Mouse (Mus musculus) erythroblast, embryonic 14.5 days (primary cell): ENCODE data around the gene Dst.

Source experiments
- GATA1 ChIP-seq: IDR thresholded peaks from 2 replicates; pipeline ENCODE4 v1.6.1; 2012; ENCODE audit warnings: low read length, inconsistent platforms, mixed read lengths
- TAL1 ChIP-seq: IDR thresholded peaks from 3 replicates; pipeline ENCODE4 v1.6.1; 2012; ENCODE audit warnings: low read length, inconsistent platforms, mixed read lengths

DNA sequence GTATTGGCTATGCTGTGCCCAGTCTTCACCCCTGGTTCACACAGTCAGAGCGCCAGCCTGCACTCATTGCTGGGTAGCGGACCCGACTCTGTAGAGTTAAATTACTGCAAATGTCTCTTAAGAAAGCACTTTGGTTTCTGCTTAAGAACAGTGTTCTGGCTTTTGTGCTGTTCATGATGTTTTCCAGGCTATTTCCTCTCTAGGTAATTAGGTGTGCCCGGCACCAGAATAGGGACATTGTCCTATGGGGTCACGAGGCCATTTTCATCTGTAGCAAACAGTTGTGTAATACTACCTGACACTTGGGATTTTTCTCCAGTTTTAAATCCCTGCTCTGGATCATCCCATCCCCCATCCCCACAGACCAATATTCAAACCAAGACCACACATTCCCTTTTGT is 144.4 kb downstream of the Dst start:
- TF ChIP-seq TAL1 (no peak), GATA1 (no peak)
